Mouse (Mus musculus) stomach, postnatal 0 days (tissue): ENCODE data around the gene Tgfbr3. TPM values are rescaled to one million over a fixed set of nuclear protein-coding genes. Genes with fewer than 3 reads are reported as not detected.
A peak's percentile ranks its signal among the peaks of the same experiment; 100 is the strongest.

Source experiments
- ATAC-seq: fragments of 200-750 bp; cut with Nextera tagmentation; 2 replicates; pipeline ENCODE4 v1.8.0; 2017; ENCODE audit not compliant: low FRiP score, low TSS enrichment
- DNase-seq: peaks from one replicate; pipeline ENCODE4 v3.0.0-alpha.2; 2016; ENCODE audit warnings: low spot score
- H3K27ac ChIP-seq: fragments of 300-500 bp; sonication (generic); replicated peaks from 2 replicates; pipeline ENCODE4 v1.5.1; 2014; ENCODE audit warnings: mild to moderate bottlenecking, control low read depth
- H3K27me3 ChIP-seq: fragments of 300-500 bp; sonication (generic); 2 replicates; pipeline ENCODE4 v1.6.1; 2014; ENCODE audit warnings: low read length; ENCODE audit not compliant: control insufficient read depth, insufficient read depth
- H3K36me3 ChIP-seq: fragments of 300-500 bp; sonication (generic); 2 replicates; pipeline ENCODE4 v1.6.1; 2014; ENCODE audit warnings: low read length, mixed read lengths; ENCODE audit not compliant: control insufficient read depth, insufficient read depth
- H3K4me1 ChIP-seq: fragments of 300-500 bp; sonication (generic); replicated peaks from 2 replicates; pipeline ENCODE4 v1.6.1; 2014; ENCODE audit warnings: antibody characterized with exemption; ENCODE audit not compliant: control insufficient read depth, insufficient read depth
- H3K4me2 ChIP-seq: fragments of 300-500 bp; sonication (generic); replicated peaks from 2 replicates; pipeline ENCODE4 v1.6.1; 2014; ENCODE audit warnings: low read depth, mild to moderate bottlenecking, control low read depth, moderate library complexity
- H3K4me3 ChIP-seq: fragments of 300-500 bp; sonication (generic); 2 replicates; pipeline ENCODE4 v1.5.1; 2014; ENCODE audit warnings: low read depth, low read length, control low read depth
- H3K9ac ChIP-seq: fragments of 300-500 bp; sonication (generic); 2 replicates; pipeline ENCODE4 v1.6.1; 2014; ENCODE audit warnings: mild to moderate bottlenecking, low read length, control low read depth, mixed read lengths
- H3K9me3 ChIP-seq: fragments of 300-500 bp; sonication (generic); 2 replicates; pipeline ENCODE4 v1.6.1; 2016; ENCODE audit warnings: low read length; ENCODE audit not compliant: control insufficient read depth
- CTCF ChIP-seq: IDR thresholded peaks from 2 replicates; pipeline ENCODE4 v1.5.1; 2016; ENCODE audit warnings: antibody characterized with exemption, low read depth, mild to moderate bottlenecking, moderate library complexity
- EP300 ChIP-seq: optimal IDR thresholded peaks from 2 replicates; pipeline ENCODE3; 2016; ENCODE audit warnings: antibody characterized with exemption
- WGBS: fragments of 180-500 bp; shearing (Covaris S2); extraction: QIAGEN DNeasy Blood & Tissue Kit; methylation state at CpG from one replicate; pipeline ENCODE4 v1.1.7; 2014; 5-methylcytosine and 5-hydroxymethylcytosine counted together
- polyA plus RNA-seq: library from polyadenylated mRNA; unstranded; fragments of >200 nt; fragmentation: Nextera tagmentation; extraction: Ambion mirVana; gene quantifications from 2 replicates; pipeline ENCODE4 v1.2.1, GENCODE M21; 2015

Gene Tgfbr3
- polyA plus RNA-seq, 1 experiment from 2014 or later: 10.6 TPM

- 10% methylated on average over 6 of the region's 6 CpGs for WGBS
Measured at GRCm38 (mm10) chr5:107269006-107269328, 20.5 kb downstream of the Tgfbr3 start.

GRCm38 (mm10) chr5:107268121-107269005 lies 21.1 kb downstream of the Tgfbr3 start:
- H3K36me3 ChIP-seq: no peaks in the 10 kb centered on the region
- H3K9ac ChIP-seq: peak overlapping the region; percentile 19; the same call in 1 of the 2 replicates
- H3K4me1 ChIP-seq: peaks cover 6% of the 10 kb centered on the region; the same call in 1 of the 2 replicates
- TF ChIP-seq CTCF (no peak), EP300 (no peak)
- DNase-seq (no peak), ATAC-seq (0 out of 2 replicates have a peak, but pooled peaks have one; percentile 30)
- 34% methylated on average over 16 of the region's 16 CpGs for WGBS
- no peaks in the 10 kb centered on the region for H3K27me3 ChIP-seq
- no peaks in the 10 kb centered on the region for H3K9me3 ChIP-seq
- no peak overlapping the region for H3K4me3 ChIP-seq
- peak overlapping the region; percentile 26; the same call in 1 of the 2 replicates for H3K4me2 ChIP-seq
- peak overlapping the region; percentile 69 for H3K27ac ChIP-seq

More at GRCm38 (mm10) chr5:107269006-107269328, 20.5 kb downstream of the Tgfbr3 start:
- H3K4me1 ChIP-seq: peaks cover 6% of the 10 kb centered on the region; the same call in 1 of the 2 replicates
- DNase-seq (peak; percentile 36), ATAC-seq (peak; percentile 67; the same call in 1 of the 2 replicates)
- H3K4me3 ChIP-seq: no peak overlapping the region
- H3K27me3 ChIP-seq: no peaks in the 10 kb centered on the region
- peak overlapping the region; percentile 26; the same call in 1 of the 2 replicates for H3K4me2 ChIP-seq
- TF ChIP-seq EP300: peak; percentile 54
- TF ChIP-seq CTCF: no peak
- no peak overlapping the region for H3K9ac ChIP-seq
- peak overlapping the region; percentile 69 for H3K27ac ChIP-seq
- H3K9me3 ChIP-seq: no peaks in the 10 kb centered on the region
- no peaks in the 10 kb centered on the region for H3K36me3 ChIP-seq

- WGBS: 78% methylated on average over 3 of the region's 3 CpGs
- DNase-seq (no peak), ATAC-seq (no peak)
Measured at GRCm38 (mm10) chr5:107266566-107266965, 22.9 kb downstream of the Tgfbr3 start.

GRCm38 (mm10) chr5:107264426-107265360 lies 24.7 kb downstream of the Tgfbr3 start:
- TF ChIP-seq CTCF (no peak), EP300 (no peak)
- H3K9ac ChIP-seq: no peak overlapping the region
- no peak overlapping the region for H3K4me3 ChIP-seq
- no peaks in the 10 kb centered on the region for H3K27me3 ChIP-seq
- no peak overlapping the region for H3K27ac ChIP-seq
- no peaks in the 10 kb centered on the region for H3K36me3 ChIP-seq
- ATAC-seq (no peak), DNase-seq (no peak)
- H3K4me1 ChIP-seq: no peaks in the 10 kb centered on the region
- H3K4me2 ChIP-seq: no peak overlapping the region
- no peaks in the 10 kb centered on the region for H3K9me3 ChIP-seq
- WGBS: 90% methylated on average over 16 of the region's 16 CpGs

More at GRCm38 (mm10) chr5:107266566-107266965, 22.9 kb downstream of the Tgfbr3 start:
- Histone ChIP-seq H3K36me3 (no peaks in the 10 kb centered on the region), H3K27ac (no peak overlapping the region), H3K4me3 (no peak overlapping the region), H3K9me3 (no peaks in the 10 kb centered on the region), H3K4me2 (no peak overlapping the region), H3K4me1 (peaks cover under 1% of the 10 kb centered on the region; the same call in 1 of the 2 replicates), H3K27me3 (no peaks in the 10 kb centered on the region), H3K9ac (no peak overlapping the region)
- TF ChIP-seq EP300 (no peak), CTCF (no peak)

DNA sequence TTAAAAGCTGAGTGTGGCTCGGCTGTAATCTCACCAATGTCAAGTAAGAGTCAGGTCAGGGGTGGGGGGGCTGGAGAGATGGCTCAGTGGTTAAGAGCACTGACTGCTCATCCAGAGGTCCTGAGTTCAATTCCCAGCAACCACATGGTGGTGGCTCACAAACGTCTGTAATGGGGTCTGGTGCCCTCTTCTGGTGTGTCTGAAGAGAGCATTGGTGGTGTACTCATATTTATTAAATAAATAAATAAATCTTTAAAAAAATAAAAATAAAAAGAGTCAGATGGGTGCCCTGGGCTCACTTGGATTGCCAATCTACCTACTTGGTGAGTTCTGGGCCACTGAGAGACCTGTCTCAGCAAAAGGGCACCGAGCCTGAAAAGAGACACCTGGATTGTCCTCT lies 25.6 kb downstream of the Tgfbr3 start:
- ATAC-seq: no peak
- 84% methylated on average over 3 of the region's 3 CpGs for WGBS
- no peak for TF ChIP-seq CTCF
- no peak for TF ChIP-seq EP300

More for the DNA sequence above, 25.6 kb downstream of the Tgfbr3 start:
- Histone ChIP-seq H3K4me3 (no peak overlapping the region), H3K9me3 (no peaks in the 10 kb centered on the region), H3K36me3 (no peaks in the 10 kb centered on the region), H3K27ac (no peak overlapping the region), H3K9ac (no peak overlapping the region), H3K4me2 (no peak overlapping the region), H3K4me1 (no peaks in the 10 kb centered on the region), H3K27me3 (no peaks in the 10 kb centered on the region)
- no peak for DNase-seq
